Mouse (Mus musculus) heart, adult 9 months (tissue): ENCODE measurements around the gene Pdcd11.

Experiments used
- DNase-seq, 2 experiments: peaks; one replicate each; pipeline ENCODE4 v3.0.0; 2022; ENCODE audit warnings: low spot score in 2 of 2

The Pdcd11 gene

DNA sequence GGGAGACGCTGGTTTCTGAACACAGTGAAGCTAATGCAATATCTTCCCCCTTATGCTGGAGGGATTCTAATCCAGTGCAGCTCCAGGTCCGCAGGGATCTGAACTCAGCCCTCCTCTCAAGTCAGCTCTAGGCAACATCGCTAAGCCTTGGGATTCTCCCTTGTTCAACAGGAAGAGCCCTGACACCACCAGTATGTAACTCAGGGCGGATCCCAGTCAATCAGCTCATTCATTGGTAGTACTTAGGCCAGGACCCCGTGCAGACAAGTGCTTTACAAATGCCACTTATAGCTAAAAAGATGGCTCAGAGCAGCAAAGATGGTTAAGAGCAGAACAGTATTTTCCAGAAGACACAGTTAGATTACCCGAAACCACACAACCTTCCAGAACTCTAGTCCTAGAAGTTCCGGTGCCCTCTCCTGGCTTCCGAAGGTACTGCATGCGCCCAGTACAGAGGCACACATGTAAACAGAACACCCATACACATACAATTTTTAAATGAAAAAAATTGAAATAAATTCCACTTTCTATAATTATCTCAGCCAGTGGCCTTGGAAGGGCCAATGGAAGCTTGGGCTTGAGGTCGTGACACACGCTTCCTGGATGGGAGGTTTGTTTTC is 78.3 kb downstream of the Pdcd11 start:
- DNase-seq = peak; percentile 53 to 80

DNA sequence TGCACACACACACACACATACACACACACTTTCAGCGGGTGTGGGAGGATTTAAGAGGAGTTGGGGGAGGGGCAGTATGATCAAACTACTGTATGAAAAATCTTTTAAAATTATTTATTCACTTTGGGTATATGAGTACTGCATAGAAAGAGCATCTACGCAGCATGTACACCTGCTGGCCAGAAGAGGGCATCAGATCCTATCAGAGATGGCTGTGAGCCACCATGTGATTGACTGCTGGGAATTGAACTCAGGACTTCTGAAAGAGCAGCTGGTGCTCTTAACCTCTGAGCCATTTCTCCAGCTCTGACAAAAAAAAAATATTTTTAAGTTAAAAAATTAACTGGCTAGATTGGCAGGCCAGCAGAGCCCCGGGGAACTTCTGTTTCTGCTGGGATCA is 83.9 kb downstream of the Pdcd11 start:
- DNase-seq = no peak

DNA sequence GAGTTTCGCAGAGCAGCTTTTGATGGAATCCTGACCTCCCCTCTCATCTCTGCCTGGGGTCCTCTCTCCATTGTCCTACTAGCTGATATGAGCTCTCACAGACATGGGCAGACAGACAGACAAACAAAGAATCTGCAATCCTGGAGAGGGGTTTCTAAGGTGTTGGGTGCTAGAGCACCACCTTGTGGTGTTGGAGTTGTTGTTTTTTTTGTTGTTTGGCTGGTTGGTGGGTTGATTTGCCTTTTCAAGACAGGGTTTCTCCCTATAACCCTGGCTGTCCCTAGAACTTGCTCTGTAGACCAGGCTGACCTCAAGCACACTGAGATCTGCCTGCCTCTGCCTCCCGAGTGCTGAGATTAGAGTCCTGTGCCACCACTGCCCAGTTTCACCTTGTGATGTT is 84.9 kb downstream of the Pdcd11 start:
- no peak for DNase-seq

DNA sequence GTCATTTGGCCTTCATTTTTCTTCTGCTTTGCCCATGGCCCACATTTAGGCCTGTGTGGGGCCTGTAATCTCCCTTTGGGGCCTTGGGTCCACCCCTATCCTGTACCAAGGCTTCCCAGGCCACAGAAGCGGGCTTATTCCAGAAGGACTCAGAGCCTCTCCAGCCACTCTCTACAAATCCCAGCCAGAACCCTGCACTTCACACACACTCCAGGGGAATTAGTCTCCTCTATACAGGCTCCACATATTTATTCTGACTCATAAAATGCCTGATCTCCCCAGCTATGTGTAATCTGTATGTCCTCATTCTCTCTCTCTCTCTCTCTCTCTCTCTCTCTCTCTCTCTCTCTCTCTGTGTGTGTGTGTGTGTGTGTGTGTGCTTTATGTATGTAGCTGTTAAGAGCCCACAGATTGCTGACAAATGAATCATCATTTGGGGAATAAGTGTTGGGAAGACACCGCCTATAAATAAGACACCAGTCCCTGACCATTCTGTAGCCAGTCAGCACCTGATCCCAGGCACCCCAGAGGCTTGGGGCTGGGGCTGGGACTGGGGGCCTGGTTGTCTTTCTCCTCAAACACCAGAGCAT is 86.4 kb downstream of the Pdcd11 start:
- no peak for DNase-seq

DNA sequence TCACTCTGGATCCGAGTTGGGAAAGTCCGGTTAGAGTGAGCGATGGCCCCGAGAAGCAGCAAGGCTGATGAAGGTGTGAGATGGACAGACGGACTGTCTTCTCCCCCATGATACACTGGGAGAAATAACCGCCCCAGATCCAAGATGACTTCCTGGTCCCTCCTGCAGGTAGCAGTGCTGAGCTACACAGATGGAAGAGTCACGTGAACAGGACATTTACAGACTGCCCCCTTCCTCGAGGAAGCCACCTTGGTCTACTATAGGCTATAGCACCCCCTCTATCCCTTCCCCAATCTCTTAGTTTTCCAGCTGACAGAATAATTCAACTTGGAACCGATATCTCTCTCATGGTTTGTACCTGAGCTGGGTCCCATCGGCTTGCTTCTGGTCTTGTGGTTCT is 87.4 kb downstream of the Pdcd11 start:
- DNase-seq = no peak

DNA sequence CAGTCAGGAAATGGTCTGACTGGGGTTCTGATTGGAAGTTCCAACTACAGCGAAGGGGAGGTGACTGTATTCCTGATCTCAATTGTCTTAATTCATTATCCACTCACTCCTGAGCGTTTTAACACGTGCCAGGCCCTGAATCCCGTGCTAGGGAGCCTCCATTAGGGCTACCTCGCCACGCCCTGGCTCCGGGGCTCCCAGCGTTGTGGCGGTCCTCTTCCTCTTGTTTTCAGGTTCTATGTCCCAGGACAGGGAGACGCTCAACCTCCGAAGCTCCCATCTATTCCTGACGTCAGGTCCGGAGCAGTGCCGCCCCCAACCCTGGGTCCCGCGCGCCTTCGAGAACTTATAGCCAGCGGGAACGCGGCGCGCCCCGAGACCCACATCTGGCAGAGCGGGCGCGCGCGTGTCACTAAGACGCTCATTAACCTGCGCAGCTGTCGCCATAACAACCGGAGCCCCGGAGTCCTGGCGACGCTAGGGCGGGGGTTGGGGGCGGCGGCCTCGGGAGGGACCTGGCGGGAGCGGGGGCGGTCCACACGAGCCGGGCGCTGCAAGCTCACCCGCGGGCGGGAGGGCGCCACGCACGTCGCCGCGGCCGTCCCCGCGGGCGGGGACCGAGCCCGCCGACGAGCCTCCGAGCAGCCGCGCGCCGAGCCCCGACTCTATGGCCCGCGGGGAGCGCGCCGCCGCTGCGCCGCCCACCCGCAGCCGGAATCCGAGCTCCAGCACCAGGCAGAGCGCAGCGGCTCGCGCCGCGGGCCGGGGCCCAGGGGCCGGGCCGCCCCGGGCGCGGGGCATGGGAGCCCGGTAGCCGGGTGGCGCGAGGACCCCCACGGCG is 88.1 kb downstream of the Pdcd11 start, which contains the start of gene Neurl1a:
Gene Neurl1a (plus strand): TSS at position 390 of the 841 bp plus-strand sequence.
- no peak for DNase-seq

GRCm38 (mm10) chr19:47179272-47179809 is 88.8 kb downstream of the Pdcd11 start:
- no peak for DNase-seq

DNA sequence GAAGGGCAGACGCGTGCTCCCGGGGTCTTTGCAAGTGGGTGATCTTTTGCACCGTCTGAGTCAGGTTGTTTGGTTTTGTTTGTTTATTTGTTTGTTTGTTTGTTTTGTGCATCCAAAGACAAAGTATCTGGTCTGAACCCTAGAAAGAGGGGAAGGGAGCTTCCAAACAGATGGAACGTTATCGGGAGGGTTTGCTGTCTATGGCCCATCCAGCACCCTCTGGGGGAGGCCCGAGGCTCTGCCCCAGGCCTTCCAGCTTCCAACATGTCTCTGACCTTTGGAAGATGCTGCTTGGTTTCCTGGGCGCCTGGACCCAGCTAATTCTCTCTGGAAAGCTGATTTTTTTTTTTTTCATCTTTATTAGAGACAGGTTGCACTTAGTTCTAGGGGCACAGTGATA is 89.4 kb downstream of the Pdcd11 start:
- no peak for DNase-seq
